Mouse (Mus musculus): Measurements from ENCODE around the gene Plekha8. TPM values are rescaled to one million over a fixed set of nuclear protein-coding genes. Genes with fewer than 3 reads are reported as not detected.

Gene Plekha8
- total and polyA plus RNA-seq, 2 experiments from 2014 or later: 5.2 to 14.9 TPM

- no peak overlapping the region for H3K27ac ChIP-seq (ENCODE audit: low read depth, low read length)
- H3K27me3 ChIP-seq (ENCODE audit: insufficient read depth, low read length): no peaks in the 10 kb centered on the region
- H3K36me3 ChIP-seq (ENCODE audit: insufficient read depth, low read length): peaks cover 16% of the 10 kb centered on the region
- no peaks in the 10 kb centered on the region for H3K9me3 ChIP-seq (ENCODE audit: low read length)
- 85% methylated on average over 4 of the region's 4 CpGs for WGBS
- ATAC-seq (ENCODE audit: low FRiP score) (no peak), DNase-seq (ENCODE audit: low spot score) (no peak)
- no peaks in the 10 kb centered on the region for H3K4me1 ChIP-seq (ENCODE audit: insufficient read depth, low read length)
- no peak for TF ChIP-seq CTCF (IDR thresholded peaks at IDR 0.05)
- H3K4me2 ChIP-seq (ENCODE audit: low read depth, low read length, poor library complexity, severe bottlenecking): no peak overlapping the region
- no peak overlapping the region for H3K9ac ChIP-seq (replicated peaks; ENCODE audit: low read length, poor library complexity, severe bottlenecking)
- H3K4me3 ChIP-seq (ENCODE audit: low read depth, low read length): no peak overlapping the region
Measured at GRCm38 (mm10) chr6:54620357-54620756, 25.4 kb downstream of the Plekha8 start.

GRCm38 (mm10) chr6:54628381-54628780, 33.5 kb downstream of the Plekha8 start:
- H3K27ac ChIP-seq (ENCODE audit: low read depth, low read length): no peak overlapping the region
- H3K9me3 ChIP-seq (ENCODE audit: low read length): no peaks in the 10 kb centered on the region
- H3K4me2 ChIP-seq (ENCODE audit: low read depth, low read length, poor library complexity, severe bottlenecking): no peak overlapping the region
- DNase-seq (ENCODE audit: low spot score) (no peak), ATAC-seq (ENCODE audit: low FRiP score) (no peak)
- WGBS: 98% methylated on average over 3 of the region's 3 CpGs
- no peak overlapping the region for H3K4me3 ChIP-seq (ENCODE audit: low read depth, low read length)
- no peak overlapping the region for H3K9ac ChIP-seq (replicated peaks; ENCODE audit: low read length, poor library complexity, severe bottlenecking)
- no peak for TF ChIP-seq CTCF (IDR thresholded peaks at IDR 0.05)
- H3K36me3 ChIP-seq (ENCODE audit: insufficient read depth, low read length): peaks cover 24% of the 10 kb centered on the region
- H3K4me1 ChIP-seq (ENCODE audit: insufficient read depth, low read length): no peaks in the 10 kb centered on the region
- H3K27me3 ChIP-seq (ENCODE audit: insufficient read depth, low read length): no peaks in the 10 kb centered on the region

GRCm38 (mm10) chr6:54629734-54630133, 34.8 kb downstream of the Plekha8 start:
- WGBS: 36% methylated on average over 7 of the region's 7 CpGs
- Histone ChIP-seq H3K4me1 (ENCODE audit: insufficient read depth, low read length) (no peaks in the 10 kb centered on the region), H3K27ac (ENCODE audit: low read depth, low read length) (no peak overlapping the region), H3K9me3 (ENCODE audit: low read length) (no peaks in the 10 kb centered on the region), H3K36me3 (ENCODE audit: insufficient read depth, low read length) (peaks cover 21% of the 10 kb centered on the region), H3K4me2 (ENCODE audit: low read depth, low read length, poor library complexity, severe bottlenecking) (no peak overlapping the region), H3K9ac (replicated peaks; ENCODE audit: low read length, poor library complexity, severe bottlenecking) (no peak overlapping the region), H3K27me3 (ENCODE audit: insufficient read depth, low read length) (no peaks in the 10 kb centered on the region), H3K4me3 (ENCODE audit: low read depth, low read length) (no peak overlapping the region)
- DNase-seq (ENCODE audit: low spot score): peak; percentile 23
- peak; percentile 68 for TF ChIP-seq CTCF (IDR thresholded peaks at IDR 0.05)
- no peak for ATAC-seq (ENCODE audit: low FRiP score)

GRCm38 (mm10) chr6:54631462-54631861, 36.6 kb downstream of the Plekha8 start:
- H3K4me1 ChIP-seq (ENCODE audit: insufficient read depth, low read length): no peaks in the 10 kb centered on the region
- WGBS: 48% methylated on average over 3 of the region's 3 CpGs
- no peaks in the 10 kb centered on the region for H3K9me3 ChIP-seq (ENCODE audit: low read length)
- no peak for ATAC-seq (ENCODE audit: low FRiP score)
- no peak overlapping the region for H3K4me2 ChIP-seq (ENCODE audit: low read depth, low read length, poor library complexity, severe bottlenecking)
- no peak overlapping the region for H3K27ac ChIP-seq (ENCODE audit: low read depth, low read length)
- peak; percentile 59 for DNase-seq (ENCODE audit: low spot score)
- TF ChIP-seq CTCF (IDR thresholded peaks at IDR 0.05): peak; percentile 74
- no peaks in the 10 kb centered on the region for H3K27me3 ChIP-seq (ENCODE audit: insufficient read depth, low read length)
- no peak overlapping the region for H3K4me3 ChIP-seq (ENCODE audit: low read depth, low read length)
- H3K9ac ChIP-seq (replicated peaks; ENCODE audit: low read length, poor library complexity, severe bottlenecking): no peak overlapping the region
- H3K36me3 ChIP-seq (ENCODE audit: insufficient read depth, low read length): peaks cover 19% of the 10 kb centered on the region

- no peak overlapping the region for H3K4me3 ChIP-seq (ENCODE audit: low read depth, low read length)
- no peak overlapping the region for H3K27ac ChIP-seq (ENCODE audit: low read depth, low read length)
- peaks cover 14% of the 10 kb centered on the region; the same call in 1 of the 2 replicates for H3K36me3 ChIP-seq (ENCODE audit: insufficient read depth, low read length)
- H3K9ac ChIP-seq (replicated peaks; ENCODE audit: low read length, poor library complexity, severe bottlenecking): no peak overlapping the region
- ATAC-seq (ENCODE audit: low FRiP score) (no peak), DNase-seq (ENCODE audit: low spot score) (no peak)
- no peaks in the 10 kb centered on the region for H3K4me1 ChIP-seq (ENCODE audit: insufficient read depth, low read length)
- no peaks in the 10 kb centered on the region for H3K9me3 ChIP-seq (ENCODE audit: low read length)
- 91% methylated on average over 3 of the region's 3 CpGs for WGBS
- no peaks in the 10 kb centered on the region for H3K27me3 ChIP-seq (ENCODE audit: insufficient read depth, low read length)
- TF ChIP-seq CTCF (IDR thresholded peaks at IDR 0.05): no peak
- no peak overlapping the region for H3K4me2 ChIP-seq (ENCODE audit: low read depth, low read length, poor library complexity, severe bottlenecking)
Measured at GRCm38 (mm10) chr6:54639877-54640276, 45.0 kb downstream of the Plekha8 start.

- Histone ChIP-seq H3K4me1 (ENCODE audit: insufficient read depth, low read length) (no peaks in the 10 kb centered on the region), H3K27ac (ENCODE audit: low read depth, low read length) (no peak overlapping the region), H3K9me3 (ENCODE audit: low read length) (no peaks in the 10 kb centered on the region), H3K27me3 (ENCODE audit: insufficient read depth, low read length) (no peaks in the 10 kb centered on the region), H3K4me3 (ENCODE audit: low read depth, low read length) (no peak overlapping the region), H3K9ac (replicated peaks; ENCODE audit: low read length, poor library complexity, severe bottlenecking) (no peak overlapping the region), H3K4me2 (ENCODE audit: low read depth, low read length, poor library complexity, severe bottlenecking) (no peak overlapping the region), H3K36me3 (ENCODE audit: insufficient read depth, low read length) (peaks cover 12% of the 10 kb centered on the region; the same call in 1 of the 2 replicates)
- TF ChIP-seq CTCF (IDR thresholded peaks at IDR 0.05): no peak
- WGBS: 96% methylated on average over 2 of the region's 2 CpGs
- DNase-seq (ENCODE audit: low spot score) (no peak), ATAC-seq (ENCODE audit: low FRiP score) (no peak)
Measured at GRCm38 (mm10) chr6:54641953-54642352, 47.0 kb downstream of the Plekha8 start.
